Mouse (Mus musculus) thymus, adult 2 months (tissue): ENCODE results near the gene Grin3b. TPM values are rescaled to one million over a fixed set of nuclear protein-coding genes. Genes with fewer than 3 reads are reported as not detected.

Experiments
- DNase-seq: peaks from one replicate; pipeline ENCODE4 v3.0.0; 2021
- H3K27ac ChIP-seq: fragments of 200-500 bp; 2 replicates; pipeline ENCODE4 v1.5.1; 2012; ENCODE audit warnings: low read length, control low read depth; ENCODE audit not compliant: control insufficient read depth, insufficient read depth
- H3K27me3 ChIP-seq: fragments of 200-500 bp; 2 replicates; pipeline ENCODE4 v1.6.1; 2012; ENCODE audit warnings: mild to moderate bottlenecking, low read length, moderate library complexity, mixed read lengths; ENCODE audit not compliant: control insufficient read depth, insufficient read depth
- H3K36me3 ChIP-seq: fragments of 200-500 bp; 2 replicates; pipeline ENCODE4 v1.6.1; 2012; ENCODE audit warnings: mild to moderate bottlenecking, low read length, moderate library complexity; ENCODE audit not compliant: control insufficient read depth, insufficient read depth
- H3K4me1 ChIP-seq: fragments of 200-500 bp; replicated peaks from 2 replicates; pipeline ENCODE4 v1.6.1; 2012; ENCODE audit warnings: low read length; ENCODE audit not compliant: control insufficient read depth, insufficient read depth
- H3K4me3 ChIP-seq: fragments of 200-500 bp; 2 replicates; pipeline ENCODE4 v1.5.1; 2012; ENCODE audit warnings: mild to moderate bottlenecking, low read length, control low read depth, moderate library complexity; ENCODE audit not compliant: control insufficient read depth, insufficient read depth
- CTCF ChIP-seq: fragments of 200-500 bp; IDR thresholded peaks from 2 replicates; pipeline ENCODE4 v1.5.1; 2012; ENCODE audit warnings: mild to moderate bottlenecking, control low read depth, low read length, moderate library complexity, borderline replicate concordance; ENCODE audit not compliant: control insufficient read depth, poor library complexity, insufficient read depth; ENCODE audit errors: extremely low read depth
- POLR2A ChIP-seq: fragments of 200-500 bp; IDR thresholded peaks from 2 replicates; pipeline ENCODE4 v1.6.1; 2012; ENCODE audit warnings: mild to moderate bottlenecking, low read length, control low read depth, moderate library complexity; ENCODE audit not compliant: control insufficient read depth, poor library complexity, insufficient read depth; ENCODE audit errors: extremely low read depth
- WGBS: fragments of 180-500 bp; shearing (Covaris S2); methylation state at CpG from one replicate; pipeline ENCODE4 v1.1.7; 2018; 5-methylcytosine and 5-hydroxymethylcytosine counted together
- polyA plus RNA-seq: library from polyadenylated mRNA; depleted of rRNA; stranded (reverse); fragments of >200 nt; gene quantifications from 2 replicates; pipeline ENCODE4 v1.2.3, GENCODE M21; 2012

Grin3b gene
- polyA plus RNA-seq, 1 experiment, result 0.07 TPM

DNA sequence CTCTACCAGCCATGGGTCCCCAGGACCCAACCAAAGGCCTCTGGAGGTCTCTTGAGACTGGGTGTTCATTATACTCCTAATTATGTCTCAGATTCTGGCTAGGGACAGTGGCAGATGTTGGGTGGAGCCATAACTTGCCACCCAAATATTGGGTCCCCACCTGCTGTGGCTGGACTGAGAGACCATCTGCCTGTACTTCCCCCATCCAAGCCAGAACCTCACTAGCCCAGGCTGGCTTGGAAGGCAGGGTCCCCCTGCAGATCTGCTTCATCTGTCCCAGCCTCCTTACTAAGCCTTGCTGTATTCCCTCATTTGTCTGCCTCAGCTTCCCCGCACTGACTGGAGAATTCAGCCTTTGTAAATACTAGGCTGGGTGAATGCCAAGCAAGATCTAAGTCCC lies 2.3 kb upstream of the Grin3b start:
- no peak for DNase-seq
- H3K27me3 ChIP-seq, result peaks cover 8% of the 10 kb centered on the region; the same call in 1 of the 2 replicates
- no peaks in the 10 kb centered on the region for H3K4me1 ChIP-seq
- TF ChIP-seq POLR2A, result no peak
- WGBS, result 100% methylated on average over 1 of the region's 1 CpGs
- H3K36me3 ChIP-seq, result peaks cover 5% of the 10 kb centered on the region; the same call in 1 of the 2 replicates
- H3K27ac ChIP-seq, result no peak overlapping the region
- no peak overlapping the region for H3K4me3 ChIP-seq

DNA sequence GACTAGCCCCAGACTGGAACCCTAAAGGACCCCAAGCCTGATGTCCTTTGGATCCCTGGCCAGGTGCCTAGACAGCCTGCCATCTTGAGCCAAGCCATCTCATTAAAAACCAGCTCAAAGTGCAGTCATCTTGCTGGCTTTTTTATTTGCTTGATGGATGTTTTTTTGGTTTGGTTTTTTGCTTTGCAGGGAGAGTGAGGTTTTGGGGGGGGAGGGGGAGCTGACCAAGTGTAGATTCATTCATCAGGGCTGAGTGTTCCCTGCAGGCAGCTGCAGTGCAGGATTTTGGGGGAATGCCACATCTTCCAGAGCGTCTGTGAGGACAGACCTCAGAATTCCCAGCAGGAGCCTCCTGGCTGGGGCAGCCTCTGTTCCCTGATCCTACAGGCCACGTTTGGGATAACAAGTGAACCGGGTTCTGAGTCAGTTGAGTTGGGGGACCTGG lies 1.4 kb upstream of the Grin3b start:
- H3K27me3 ChIP-seq, result peaks cover 8% of the 10 kb centered on the region; the same call in 1 of the 2 replicates
- no peak for DNase-seq
- H3K36me3 ChIP-seq, result peaks cover 5% of the 10 kb centered on the region; the same call in 1 of the 2 replicates
- H3K4me1 ChIP-seq, result no peaks in the 10 kb centered on the region
- TF ChIP-seq POLR2A, result no peak
- no peak for TF ChIP-seq CTCF
- WGBS, result 75% methylated on average over 3 of the region's 3 CpGs
- H3K4me3 ChIP-seq, result no peak overlapping the region
- no peak overlapping the region for H3K27ac ChIP-seq

DNA sequence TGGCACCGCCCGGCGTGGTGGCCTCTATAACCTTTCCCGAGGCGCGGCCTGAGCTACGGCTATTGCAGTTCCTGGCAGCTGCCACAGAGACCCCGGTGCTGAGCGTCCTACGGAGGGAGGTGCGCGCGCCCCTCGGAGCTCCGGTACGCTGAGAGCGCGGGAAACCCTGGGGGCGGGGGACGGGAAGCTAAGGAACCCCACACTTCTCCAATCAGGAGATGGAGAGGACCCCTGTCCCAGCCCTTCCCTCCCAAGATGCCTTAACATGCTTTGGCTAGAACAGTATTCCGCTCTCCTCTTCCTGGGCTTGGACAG lies 625 bp downstream of the Grin3b start:
- H3K36me3 ChIP-seq, result 0 out of 2 replicates have a peak, but pooled peaks cover 8% of the 10 kb centered on the region
- 15% methylated on average over 21 of the region's 21 CpGs for WGBS
- no peak overlapping the region for H3K4me3 ChIP-seq
- H3K27me3 ChIP-seq, result peaks cover 8% of the 10 kb centered on the region; the same call in 1 of the 2 replicates
- TF ChIP-seq CTCF (no peak), POLR2A (no peak)
- no peak overlapping the region for H3K27ac ChIP-seq
- DNase-seq, result no peak
- no peaks in the 10 kb centered on the region for H3K4me1 ChIP-seq

DNA sequence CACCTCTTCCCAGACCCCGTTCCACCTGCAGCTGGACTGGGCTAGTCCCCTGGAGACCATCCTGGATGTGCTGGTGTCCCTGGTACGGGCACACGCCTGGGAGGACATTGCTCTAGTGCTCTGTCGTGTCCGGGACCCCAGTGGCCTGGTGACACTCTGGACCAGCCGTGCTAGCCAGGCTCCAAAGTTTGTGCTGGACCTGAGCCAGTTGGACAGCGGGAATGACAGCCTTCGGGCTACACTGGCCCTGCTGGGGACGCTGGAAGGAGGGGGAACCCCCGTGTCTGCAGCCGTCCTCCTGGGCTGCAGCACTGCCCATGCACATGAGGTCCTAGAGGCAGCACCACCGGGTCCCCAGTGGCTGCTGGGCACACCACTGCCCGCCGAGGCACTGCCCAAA lies 2.3 kb downstream of the Grin3b start:
- Histone ChIP-seq H3K27ac (no peak overlapping the region), H3K27me3 (peaks cover 8% of the 10 kb centered on the region; the same call in 1 of the 2 replicates), H3K4me1 (no peaks in the 10 kb centered on the region), H3K36me3 (peaks cover 21% of the 10 kb centered on the region), H3K4me3 (no peak overlapping the region)
- TF ChIP-seq POLR2A (no peak), CTCF (no peak)
- no peak for DNase-seq
- 79% methylated on average over 14 of the region's 14 CpGs for WGBS

DNA sequence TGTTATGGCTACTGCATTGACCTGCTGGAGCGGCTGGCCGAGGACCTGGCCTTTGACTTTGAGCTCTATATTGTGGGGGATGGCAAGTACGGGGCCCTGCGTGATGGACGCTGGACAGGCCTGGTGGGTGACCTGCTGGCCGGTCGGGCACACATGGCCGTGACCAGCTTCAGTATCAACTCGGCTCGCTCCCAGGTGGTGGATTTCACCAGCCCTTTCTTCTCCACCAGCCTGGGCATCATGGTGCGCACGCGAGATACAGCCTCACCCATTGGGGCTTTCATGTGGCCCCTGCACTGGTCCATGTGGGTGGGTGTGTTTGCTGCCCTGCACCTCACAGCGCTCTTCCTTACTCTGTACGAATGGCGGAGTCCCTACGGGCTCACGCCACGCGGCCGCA lies 3.6 kb downstream of the Grin3b start:
- no peak overlapping the region for H3K27ac ChIP-seq
- 94% methylated on average over 21 of the region's 21 CpGs for WGBS
- peaks cover 8% of the 10 kb centered on the region; the same call in 1 of the 2 replicates for H3K27me3 ChIP-seq
- TF ChIP-seq CTCF (no peak), POLR2A (no peak)
- H3K4me3 ChIP-seq, result no peak overlapping the region
- H3K4me1 ChIP-seq, result no peaks in the 10 kb centered on the region
- DNase-seq, result no peak
- H3K36me3 ChIP-seq, result peaks cover 28% of the 10 kb centered on the region

DNA sequence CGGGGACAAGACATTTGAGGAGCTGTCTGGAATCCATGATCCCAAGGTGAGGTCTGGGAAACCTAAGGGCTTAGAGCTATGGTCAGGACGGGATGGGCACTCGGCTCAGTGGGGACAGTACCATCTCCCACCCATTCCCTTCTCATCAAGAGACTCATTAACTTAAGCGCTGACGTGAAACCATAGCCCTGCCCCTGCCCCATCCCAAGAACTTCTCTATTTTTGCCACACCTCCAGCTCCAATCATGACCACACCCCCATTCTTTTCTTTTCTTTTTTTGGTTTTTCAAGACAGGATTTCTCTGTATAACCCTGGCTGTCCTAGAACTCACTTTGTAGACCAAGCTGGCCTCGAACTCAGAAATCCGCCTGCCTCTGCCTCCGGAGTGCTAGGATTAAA lies 4.2 kb downstream of the Grin3b start:
- Histone ChIP-seq H3K27ac (no peak overlapping the region), H3K4me3 (no peak overlapping the region), H3K4me1 (no peaks in the 10 kb centered on the region), H3K27me3 (peaks cover 8% of the 10 kb centered on the region; the same call in 1 of the 2 replicates), H3K36me3 (peaks cover 28% of the 10 kb centered on the region)
- TF ChIP-seq POLR2A, result no peak
- TF ChIP-seq CTCF, result no peak
- DNase-seq, result no peak
- WGBS, result 74% methylated on average over 8 of the region's 8 CpGs

DNA sequence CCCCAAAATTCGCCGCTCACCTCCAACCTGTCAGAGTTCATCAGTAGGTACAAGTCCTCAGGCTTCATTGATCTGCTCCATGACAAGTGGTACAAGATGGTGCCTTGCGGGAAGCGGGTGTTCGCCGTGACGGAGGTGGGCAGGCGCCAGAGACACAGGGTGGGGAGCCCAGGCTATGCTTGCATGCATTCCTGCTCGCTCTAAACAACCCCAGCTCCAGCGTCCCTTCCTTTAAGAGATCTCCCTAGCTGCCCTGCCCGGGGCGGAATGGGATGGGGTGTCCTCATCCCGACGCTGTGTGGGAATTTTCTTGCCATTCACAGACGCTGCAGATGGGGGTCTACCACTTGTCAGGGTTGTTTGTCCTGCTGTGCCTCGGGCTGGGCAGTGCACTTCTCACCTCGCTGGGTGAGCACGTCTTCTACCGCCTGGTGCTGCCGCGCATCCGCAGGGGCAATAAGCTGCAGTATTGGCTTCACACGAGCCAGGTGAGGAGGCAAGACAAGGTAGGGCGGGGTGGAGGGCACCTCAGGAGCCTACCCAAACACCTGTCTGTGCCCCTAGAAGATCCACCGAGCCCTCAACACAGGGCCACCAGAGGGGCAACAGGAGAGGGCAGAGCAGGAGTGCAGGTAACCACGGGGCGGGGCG lies 5.7 kb downstream of the Grin3b start:
- H3K27ac ChIP-seq, result no peak overlapping the region
- TF ChIP-seq POLR2A (no peak), CTCF (no peak)
- no peaks in the 10 kb centered on the region for H3K4me1 ChIP-seq
- no peak for DNase-seq
- no peak overlapping the region for H3K4me3 ChIP-seq
- H3K36me3 ChIP-seq, result peaks cover 28% of the 10 kb centered on the region
- WGBS, result 97% methylated on average over 28 of the region's 28 CpGs
- H3K27me3 ChIP-seq, result no peaks in the 10 kb centered on the region; the same call in 1 of the 2 replicates

DNA sequence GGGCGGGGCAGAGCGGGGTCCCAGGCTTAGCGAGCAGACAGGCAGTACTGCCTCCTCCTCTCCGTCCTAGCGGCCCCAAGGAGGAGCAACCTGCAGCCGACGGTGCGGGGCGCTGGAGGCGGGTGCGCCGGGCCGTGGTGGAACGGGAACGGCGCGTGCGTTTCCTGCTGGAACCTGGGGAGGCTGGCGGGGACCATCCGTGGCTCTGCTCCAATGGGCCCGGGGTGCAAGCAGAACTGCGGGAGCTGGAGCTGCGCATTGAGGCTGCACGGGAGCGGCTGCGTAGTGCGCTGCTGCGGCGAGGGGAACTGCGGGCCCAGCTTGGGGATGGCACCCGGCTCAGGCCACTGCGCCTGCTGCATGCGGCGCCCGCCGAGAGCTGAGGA lies 6.2 kb downstream of the Grin3b start:
- WGBS, result 97% methylated on average over 36 of the region's 36 CpGs
- DNase-seq, result no peak
- TF ChIP-seq CTCF (no peak), POLR2A (no peak)
- Histone ChIP-seq H3K4me3 (no peak overlapping the region), H3K4me1 (no peaks in the 10 kb centered on the region), H3K27me3 (no peaks in the 10 kb centered on the region; the same call in 1 of the 2 replicates), H3K36me3 (peaks cover 28% of the 10 kb centered on the region), H3K27ac (no peak overlapping the region)
